Mouse (Mus musculus) left cerebral cortex, postnatal 4 days (tissue): ENCODE data around the gene Lhx3. TPM values are rescaled to one million over a fixed set of nuclear protein-coding genes. Genes with fewer than 3 reads are reported as not detected.

Source experiments
- DNase-seq: peaks from one replicate; pipeline ENCODE4 v3.0.0-alpha.2; 2022
- intact Hi-C: fragments of 180-260 bp; cut with DNase I; formaldehyde crosslinking; loops from one replicate; pipeline ENCODE4 v1.15.1; 2025
- total RNA-seq, 2 experiments: library from RNA; stranded (reverse); gene quantifications; 2 replicates each; pipeline ENCODE4 v1.2.3; 2021

Lhx3 gene
- total RNA-seq, 2 experiments from 2014 or later, result not detected

DNA sequence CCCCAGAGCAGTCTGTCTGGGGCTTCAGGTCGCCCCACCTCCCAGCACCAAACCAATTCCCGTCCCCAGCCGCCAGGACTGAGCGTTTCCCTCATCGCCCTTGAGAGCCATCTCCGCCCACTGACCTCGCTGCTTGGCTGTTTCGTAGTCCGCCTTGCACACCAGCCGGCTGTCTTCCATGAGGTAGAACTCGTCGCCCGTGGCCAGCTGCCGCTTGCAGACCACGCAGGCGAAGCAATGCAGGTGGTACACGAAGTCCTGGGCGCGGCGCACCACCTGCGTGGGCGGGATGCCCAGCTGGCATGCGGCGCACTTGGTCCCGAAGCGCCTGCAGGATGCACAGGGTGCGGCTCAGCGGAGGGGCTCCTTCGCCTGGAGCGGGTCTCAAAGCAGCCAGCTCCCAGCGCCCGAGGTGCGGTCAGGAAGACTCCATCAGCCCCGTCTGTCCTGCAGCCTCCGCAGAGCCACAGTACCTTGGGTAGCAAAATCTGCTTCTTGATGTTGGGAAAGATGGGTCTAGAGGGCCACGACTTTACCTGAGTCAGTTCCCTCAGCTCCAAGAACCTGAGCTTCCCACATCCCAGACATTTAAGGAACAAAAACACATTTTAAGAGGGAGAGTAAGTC is 5.1 kb downstream of the Lhx3 start:
- intact Hi-C loops, result no loop called here

DNA sequence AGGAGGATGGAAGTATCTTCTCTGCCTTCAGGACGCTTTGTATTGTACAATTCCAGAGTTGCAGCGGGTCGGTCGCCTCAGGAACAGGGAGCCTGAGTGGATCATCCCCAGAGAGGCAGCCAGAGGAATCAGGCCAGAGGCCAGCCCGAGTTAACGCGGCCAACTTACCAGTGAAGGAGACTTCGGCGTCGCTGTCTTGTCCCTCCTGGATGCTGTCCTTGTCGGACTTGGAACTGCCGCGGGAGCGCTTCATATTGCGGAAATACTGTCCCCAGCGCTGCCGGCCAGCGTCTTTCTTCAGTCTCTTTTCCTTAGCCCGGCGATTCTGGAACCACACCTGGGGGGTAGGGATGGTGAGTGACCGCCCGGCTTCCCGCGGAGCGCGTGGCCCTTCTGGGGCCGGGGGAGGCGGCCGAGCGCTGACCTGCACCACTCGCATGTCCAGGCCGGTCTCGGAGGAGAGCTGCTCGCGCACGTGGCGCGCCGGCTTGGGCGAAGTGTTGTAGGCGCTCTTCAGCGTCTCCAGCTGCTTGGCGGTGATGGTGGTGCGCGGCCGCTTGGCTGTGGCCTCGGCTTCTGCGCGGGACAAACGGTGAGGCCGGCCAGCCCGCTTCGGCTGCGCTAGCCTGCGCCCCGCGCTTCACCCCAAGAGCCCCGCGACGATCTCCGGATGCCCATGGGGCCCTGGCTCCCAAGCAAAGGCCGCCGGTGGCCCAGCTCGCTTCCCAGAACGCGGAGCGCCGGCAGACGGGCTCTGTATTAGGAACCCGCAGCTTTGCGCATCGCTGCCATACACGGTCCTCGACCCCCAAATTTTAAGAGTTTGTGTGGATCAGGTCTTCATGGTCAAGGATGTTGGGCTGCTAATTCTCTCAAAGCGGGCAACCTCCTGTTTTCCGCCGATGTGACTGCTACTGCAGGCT is 5.9 kb downstream of the Lhx3 start:
- intact Hi-C loops, result no loop called here
- DNase-seq, result no peak

More for the DNA sequence above, 5.1 kb downstream of the Lhx3 start:
- peak; percentile 37 for DNase-seq

DNA sequence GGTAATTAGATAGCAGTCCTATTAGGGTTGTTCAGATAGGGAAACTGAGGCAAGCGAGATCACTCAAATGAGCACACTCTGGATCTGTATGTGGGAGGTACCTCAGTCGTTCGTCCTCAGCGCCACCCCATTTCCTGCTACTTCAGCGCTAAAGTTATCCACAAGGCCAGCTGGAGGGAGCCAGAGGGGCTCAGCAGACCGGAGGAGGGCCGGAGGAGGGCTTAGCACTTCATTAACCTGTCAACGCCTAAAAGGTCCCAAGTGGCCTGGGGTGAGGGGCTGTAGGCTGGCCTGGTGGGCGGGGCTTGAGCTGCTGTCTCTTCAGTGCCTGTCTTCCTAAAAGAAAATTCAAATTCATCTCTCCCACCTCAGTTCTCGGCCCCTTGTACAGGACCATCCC is 9.6 kb downstream of the Lhx3 start:
- DNase-seq, result no peak
- intact Hi-C loops, result no loop called here

DNA sequence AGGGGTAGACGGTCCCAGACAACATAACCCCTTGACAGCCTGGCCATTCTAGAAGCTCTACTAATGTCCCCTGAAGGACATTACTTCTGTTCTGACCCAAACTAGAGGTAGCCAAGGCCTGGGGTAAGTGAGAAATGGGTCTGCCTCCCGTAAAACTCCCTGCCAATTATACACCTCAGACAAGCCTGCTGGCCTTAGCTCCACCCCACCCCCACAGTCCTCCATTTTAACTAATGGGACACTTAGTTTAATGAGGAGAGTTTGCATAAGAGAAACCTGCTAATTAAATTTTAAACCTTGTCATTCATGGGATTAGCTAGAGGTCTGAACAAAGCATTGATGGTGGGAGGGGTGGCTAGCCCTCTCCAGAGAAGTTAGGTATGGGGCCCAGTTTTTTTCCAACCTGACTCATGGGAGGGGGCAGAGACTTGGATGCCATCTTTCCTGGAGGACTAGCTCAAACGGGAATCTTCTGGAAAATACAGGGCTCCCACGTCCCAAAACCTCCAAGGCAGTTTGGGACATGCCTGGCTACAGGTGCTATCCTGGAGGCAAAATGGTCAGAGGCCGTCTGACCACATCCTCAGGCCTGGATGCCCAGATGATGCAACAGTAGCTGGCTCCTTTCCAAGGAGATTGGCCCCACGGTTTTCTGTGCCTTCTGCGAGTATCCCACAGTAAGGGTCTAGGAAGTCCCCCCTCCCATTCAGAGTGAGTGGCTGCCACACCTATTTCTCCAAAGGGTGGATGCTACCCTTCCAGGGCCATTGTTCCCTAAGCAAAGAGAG is 13.3 kb downstream of the Lhx3 start:
- intact Hi-C loops, result no loop called here
- no peak for DNase-seq

DNA sequence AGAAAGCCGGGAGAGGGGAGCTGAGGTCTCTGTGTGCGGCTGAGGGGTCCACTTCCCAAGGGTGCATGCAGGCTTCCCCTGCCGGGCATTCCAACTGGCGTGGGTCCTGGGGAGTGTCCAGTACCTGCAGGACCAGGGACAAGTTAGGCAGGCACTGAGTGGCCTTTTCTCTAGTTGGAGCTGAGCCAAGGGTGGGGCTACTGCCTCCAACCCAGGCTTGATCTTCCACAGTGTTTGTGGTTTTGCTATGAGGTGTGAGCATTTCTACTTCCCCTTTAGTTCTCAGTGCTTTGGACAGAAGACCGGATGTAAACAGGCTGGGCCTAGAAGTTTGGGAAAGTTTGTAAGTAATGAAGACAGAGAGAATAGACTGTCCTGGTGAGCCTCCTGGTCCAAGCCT is 19.6 kb downstream of the Lhx3 start:
- DNase-seq, result no peak
- intact Hi-C loops, result no loop called here

DNA sequence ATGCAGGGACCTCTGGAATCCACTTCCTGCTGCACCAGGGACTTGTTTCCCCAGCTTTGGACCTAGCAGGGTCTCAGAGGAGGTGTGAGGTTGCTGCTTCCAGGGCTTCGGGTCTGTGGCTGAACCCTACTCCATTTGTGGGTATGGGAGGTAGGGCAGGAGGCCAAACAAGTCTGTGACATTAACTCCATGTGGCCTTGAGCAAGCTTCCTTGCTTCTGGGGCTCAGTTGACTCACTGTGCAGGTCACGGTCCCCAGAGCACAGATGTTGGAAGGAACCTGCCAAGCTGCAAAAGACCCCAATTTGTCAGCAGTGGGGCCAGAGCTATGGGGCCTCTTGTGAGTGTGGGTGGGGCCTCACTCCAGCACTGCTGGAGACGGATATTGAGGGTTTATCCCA is 23.7 kb downstream of the Lhx3 start:
- intact Hi-C loops, result no loop called here
- DNase-seq, result no peak

DNA sequence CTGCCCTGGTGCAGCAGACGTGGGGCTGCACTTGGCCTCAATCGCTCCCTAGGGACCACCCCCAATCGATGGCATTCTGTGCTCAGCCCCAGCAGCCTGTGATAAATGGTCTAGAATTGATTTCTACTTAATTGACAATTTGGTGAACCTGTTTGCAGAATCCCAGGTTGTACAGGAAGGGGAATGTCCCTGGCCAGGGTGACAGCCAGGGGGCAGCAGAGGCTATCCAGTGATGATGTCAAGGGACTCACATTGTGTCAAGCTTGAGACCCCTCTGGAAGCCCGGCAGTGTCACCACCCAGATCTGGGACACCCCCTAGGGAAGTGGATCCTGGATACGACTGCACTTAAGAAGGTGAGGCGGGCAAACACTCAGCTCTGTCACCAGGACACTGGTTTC is 25.4 kb downstream of the Lhx3 start:
- intact Hi-C loops, result no loop called here
- peak; percentile 78 for DNase-seq

DNA sequence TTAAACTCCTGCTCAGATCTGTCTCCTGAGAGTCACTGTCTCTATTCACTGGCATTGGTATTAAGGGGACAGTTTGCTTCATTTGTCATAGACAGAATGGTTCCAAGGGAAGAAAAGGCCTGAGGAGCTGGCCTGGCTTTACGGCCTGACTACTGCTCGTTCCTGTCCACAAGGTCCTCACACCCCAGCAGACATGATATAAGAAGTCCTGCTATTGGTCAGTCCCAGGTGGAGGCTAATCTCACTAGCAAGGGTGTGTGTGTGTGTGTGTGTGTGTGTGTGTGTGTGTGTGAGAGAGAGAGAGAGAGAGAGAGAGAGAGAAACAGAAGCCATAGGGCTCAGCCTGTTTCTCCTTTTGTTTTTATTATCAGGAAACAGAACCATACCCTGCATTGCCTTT is 30.9 kb downstream of the Lhx3 start:
- intact Hi-C loops, result no loop called here
- DNase-seq, result no peak

DNA sequence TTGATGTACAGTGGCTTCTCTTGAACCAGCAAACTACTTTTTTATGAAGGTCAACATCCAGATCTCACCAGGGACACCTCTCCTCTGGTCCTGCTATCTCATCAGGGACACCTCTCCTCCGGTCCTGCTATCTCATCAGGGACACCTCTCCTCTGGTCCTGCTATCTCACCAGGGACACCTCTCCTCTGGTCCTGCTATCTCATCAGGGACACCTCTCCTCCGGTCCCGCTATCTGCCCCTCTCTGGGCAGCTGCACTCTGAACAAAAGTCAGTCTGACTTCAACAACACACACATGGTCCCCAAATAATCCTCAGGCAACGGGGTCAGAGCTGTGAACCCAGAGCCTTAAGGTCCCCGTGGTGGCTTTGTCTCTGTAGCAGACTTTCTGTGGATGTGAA is 31.4 kb downstream of the Lhx3 start:
- DNase-seq, result no peak

DNA sequence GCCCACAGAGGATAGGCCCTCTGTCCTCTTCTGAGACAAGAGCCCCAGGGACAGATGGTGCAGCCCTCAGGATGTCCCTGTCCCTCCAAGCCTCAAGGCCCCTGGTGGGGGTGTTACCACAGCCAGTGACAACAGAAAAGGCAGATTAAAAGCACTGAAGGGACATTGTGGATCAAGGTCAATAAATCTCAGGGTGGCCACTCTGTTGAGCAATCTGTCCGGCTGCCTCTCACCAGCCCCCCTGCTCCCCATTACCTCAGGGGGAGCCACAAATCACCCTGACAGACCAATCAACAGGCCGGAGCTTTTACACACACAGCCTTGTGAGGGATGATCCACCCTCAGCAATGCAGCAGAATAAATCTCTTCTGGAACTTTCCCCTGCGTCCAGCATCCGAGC is 32.9 kb downstream of the Lhx3 start:
- no peak for DNase-seq
- intact Hi-C loops, result no loop called here

More for the DNA sequence above, 31.4 kb downstream of the Lhx3 start:
- intact Hi-C loops, result no loop called here

DNA sequence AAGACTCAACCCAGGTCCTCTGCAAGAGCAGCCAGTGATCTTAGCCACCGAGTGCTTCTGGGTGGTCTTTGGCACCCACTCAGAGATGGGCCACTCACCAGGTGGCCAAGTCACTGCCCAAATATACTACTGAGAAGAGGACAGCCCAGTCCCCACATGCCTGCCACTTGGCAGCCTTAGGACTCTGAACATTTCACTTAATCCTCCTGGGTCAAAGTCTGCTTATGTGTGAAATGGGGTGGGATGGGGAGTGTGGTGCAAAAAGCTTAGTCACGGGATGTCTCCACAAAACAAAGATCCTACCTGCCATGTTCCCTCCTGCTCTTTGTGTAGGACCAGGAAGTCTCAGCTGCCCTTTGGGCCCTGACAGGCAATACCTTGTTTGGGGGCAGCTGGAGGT is 35.9 kb downstream of the Lhx3 start:
- intact Hi-C loops, result no loop called here
- no peak for DNase-seq

DNA sequence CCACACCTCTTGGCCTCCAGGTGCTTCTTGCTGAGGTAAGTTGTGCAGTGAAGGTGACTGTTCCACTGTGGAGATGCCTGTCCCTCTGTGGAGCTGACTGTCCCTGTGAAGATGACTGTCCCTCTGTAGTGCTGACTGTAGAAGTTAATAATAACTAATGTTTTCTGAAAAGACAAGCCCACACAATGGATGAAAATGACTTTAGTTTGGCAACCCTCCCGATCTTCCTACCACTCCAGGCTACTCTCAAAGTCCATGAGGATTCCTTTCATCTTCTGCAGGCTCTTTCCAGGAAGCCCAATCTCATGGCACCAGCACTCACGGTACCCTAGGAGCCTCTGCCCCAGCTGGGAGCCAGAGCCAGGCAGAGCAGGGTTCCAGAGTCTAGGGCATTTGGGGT is 37.7 kb downstream of the Lhx3 start:
- intact Hi-C loops, result no loop called here
- DNase-seq, result no peak

DNA sequence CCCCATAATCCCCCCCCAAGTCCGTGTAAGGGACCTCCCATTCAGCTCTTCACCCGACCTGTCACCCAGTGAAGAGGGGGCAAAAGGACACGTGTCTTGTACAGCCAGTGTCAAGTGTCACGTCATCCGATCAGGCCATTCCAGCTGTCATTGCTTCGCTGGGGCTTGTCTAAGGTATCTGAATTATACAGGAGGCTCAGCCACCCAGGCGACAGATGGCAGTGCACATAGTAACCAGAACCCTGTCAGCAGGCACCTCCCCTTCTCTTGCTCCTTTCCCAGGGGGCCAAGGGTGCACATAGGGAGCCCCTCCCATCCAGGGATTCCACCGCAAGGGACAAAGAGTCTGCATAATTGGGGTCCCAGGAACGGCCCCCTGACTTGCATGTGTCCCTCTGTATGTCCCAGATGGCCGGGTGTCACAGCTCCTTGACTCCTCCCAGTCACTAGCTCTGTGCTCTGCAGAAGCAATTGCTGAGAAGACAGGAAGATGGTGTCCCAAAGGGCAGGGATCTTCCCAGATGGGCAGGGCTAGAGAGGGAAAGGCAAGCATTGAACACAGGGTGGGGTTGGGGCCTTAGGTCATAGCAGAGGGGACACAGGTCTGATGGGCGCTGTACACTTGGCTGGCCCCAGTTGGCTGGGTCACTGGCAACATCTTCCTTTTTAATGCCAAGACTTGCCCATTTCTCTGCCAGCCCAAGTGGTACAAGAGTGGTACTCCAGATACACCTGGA is 39.1 kb downstream of the Lhx3 start:
- intact Hi-C loops, result no loop called here
- no peak for DNase-seq

DNA sequence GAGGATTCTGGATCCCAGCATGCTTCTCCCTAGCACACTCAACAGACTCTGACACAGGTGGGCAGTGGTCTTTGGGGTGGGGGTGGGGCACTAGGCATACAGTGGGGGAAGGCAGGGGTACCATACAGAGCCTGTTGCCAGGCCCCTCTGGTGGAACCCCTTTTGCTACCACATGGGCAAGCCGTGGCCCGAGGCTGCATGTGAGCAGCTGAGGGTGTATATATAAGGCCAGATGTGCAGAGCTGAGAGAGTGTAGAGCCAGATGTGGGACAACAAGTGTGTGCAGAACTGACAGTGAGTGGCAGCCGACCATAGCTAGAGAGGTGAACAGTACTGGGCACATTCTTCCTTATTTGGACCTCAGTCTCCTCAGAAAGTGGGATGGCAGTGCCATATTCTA is 41.2 kb downstream of the Lhx3 start:
- intact Hi-C loops, result no loop called here
- DNase-seq, result no peak

DNA sequence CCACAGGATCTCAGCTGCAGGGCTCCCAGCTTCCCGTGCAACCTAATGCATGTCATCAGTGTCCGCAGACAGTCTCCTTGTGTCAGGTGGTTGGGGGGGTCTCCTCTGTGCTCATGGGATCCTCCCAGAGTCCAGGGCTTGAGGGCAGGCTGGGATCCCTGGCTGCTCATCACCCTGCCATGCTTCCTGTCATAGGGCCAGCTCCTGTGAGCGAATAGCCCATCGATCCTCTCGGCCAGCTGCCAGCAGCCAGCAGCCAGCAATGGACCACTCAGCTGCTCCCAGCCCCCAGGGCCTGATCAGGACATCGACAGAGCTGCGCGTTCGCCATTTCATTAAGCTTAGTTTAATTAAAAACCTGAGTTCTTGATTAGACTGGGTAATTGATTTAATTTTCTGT is 50.0 kb downstream of the Lhx3 start:
- peak; percentile 82 for DNase-seq
- intact Hi-C loops, result loop anchor here (5.0 kb wide), 1 partner anchor 114 kb away; no protein-coding TSS in a partner anchor

DNA sequence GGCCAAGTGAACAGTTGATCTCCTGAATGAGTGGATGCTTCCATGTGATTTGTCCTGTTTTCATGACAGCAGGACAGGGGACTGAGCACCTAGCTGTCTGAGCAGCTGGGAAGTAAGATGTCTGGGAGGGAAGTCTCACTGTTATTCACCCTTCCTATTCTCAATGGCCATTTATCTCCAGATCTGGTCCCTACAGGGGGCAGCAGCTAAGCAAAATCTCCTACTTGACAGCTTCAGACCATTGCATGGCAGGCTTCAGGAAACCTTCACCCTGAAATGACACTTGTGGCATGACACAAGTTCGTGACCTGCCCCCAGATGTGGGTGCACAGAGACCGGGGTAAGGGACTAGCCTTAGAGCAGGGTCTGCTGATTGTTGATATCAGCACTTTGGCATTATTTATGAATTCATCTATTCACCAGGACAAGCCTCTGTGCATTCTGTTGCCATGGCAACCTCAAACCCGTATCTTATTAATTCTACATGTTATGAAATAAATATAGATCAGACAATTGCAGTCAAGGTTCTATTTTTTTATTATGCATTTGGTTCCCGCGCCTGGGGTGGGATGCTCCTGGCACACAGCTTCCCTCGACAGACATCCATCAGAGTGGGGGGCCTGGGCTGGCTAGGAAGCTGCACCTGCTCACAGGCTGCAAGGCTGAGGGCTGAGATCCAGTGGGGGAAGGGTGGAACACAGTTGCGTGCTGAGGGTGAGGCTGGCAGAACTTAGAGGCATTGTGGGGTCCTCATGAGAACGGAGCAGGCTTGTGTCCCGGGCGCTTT is 51.7 kb downstream of the Lhx3 start:
- peak; percentile 90 for DNase-seq
- intact Hi-C loops, result loop anchor here (5.0 kb wide), 1 partner anchor 116 kb away; no protein-coding TSS in a partner anchor

DNA sequence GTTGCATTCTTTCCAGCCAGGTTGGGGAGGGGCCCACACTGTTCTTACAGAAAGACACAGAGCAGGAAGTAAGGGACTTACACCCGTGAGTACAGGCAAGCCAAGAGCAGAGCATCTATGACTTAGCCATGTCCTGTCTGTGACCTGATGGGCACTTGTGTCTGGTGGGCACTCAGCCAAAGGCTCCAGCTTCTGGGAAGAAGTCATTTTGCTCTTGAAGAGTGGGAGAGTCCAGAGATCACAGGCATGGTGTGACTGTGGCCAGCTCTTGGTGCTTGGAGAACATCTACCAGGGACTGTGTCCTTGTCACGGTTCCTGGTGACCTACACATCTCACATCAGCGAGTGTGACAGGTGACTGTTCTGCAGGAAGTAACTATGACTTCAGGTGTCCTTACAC is 52.4 kb downstream of the Lhx3 start:
- intact Hi-C loops, result loop anchor here (5.0 kb wide), 1 partner anchor 117 kb away; no protein-coding TSS in a partner anchor
- peak; percentile 57 for DNase-seq

DNA sequence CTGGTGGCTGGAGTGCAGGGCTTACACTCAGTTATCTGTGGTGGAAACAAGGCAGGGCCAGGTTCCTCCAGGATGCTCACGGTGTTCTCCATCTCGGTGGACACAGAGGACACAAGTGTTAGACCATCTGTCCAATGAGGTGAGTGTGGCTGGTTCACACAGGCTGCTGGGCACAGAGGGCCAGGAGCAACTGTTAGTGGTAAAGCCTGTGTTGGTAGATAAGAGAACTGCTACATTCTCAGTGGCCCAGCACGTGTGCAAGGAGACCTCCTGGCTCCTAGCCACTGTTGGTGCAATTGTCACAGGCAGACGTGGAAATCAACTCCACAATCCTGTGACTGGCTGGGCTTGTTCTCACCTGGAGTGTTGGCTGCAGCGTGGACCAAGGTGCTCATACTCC is 53.5 kb downstream of the Lhx3 start:
- no peak for DNase-seq
- intact Hi-C loops, result no loop called here

DNA sequence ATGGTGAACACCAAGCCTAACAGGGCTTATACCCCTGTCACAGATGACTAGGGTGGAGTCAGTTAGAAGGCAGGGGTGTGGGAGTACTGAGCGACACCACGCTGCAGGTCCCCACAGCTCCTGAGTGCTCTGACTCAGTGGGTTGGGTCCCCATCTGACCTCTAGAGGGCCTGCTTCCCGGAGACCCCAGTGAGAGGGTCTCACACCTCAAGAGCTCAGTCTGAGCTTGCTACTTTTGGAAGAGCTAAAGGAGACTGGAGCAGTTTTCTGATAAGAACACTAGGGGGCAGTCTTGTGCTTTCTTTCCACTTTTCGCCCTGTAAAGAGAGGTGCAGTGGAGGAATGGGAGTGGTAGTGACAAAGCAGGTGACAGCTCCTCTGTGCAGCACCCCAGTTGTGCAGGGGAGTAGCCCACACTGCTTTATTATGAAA is 54.2 kb downstream of the Lhx3 start:
- intact Hi-C loops, result no loop called here
- DNase-seq, result no peak

DNA sequence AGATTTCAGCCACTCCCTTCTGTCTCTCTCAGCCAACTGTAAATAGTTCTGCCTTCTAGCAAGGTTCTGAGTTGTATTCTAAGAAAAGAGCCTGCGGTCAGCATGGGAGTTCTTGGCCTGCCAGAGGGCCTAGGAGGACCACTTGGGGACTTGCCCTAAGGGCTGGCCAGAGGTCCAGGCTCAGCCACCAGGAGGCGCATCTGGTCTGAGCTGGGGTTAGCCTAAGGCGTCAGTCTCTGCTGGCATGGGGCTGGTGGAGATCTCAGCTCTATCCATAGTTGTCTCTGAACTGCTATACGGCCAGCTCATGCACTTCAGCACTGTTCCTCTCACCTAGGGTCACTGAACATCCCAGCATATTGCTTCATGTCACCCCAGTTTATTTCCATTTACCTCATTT is 54.8 kb downstream of the Lhx3 start:
- peak; percentile 69 for DNase-seq

More for the DNA sequence above, 54.8 kb downstream of the Lhx3 start:
- intact Hi-C loops, result no loop called here
